Mouse (Mus musculus) kidney, adult 2 months (tissue): ENCODE measurements at regions not wholly inside any gene's neighbourhood (a gene's known extent, or its start where the extent isn't known, plus 50 kb on each side); places are given as distances from the start of the nearest gene placed in this dataset.

Experiments
- CTCF ChIP-seq: fragments of 200-500 bp; conservative IDR thresholded peaks from 2 replicates; pipeline ENCODE4 v1.5.1; 2011; ENCODE audit warnings: low read depth, mild to moderate bottlenecking, control low read depth, low read length, moderate library complexity, mixed read lengths; ENCODE audit not compliant: insufficient read depth, insufficient read length
- POLR2A ChIP-seq: fragments of 200-500 bp; IDR thresholded peaks from one replicate; pipeline ENCODE4 v1.6.1; 2011; ENCODE audit warnings: low read depth, low read length, control low read depth

DNA sequence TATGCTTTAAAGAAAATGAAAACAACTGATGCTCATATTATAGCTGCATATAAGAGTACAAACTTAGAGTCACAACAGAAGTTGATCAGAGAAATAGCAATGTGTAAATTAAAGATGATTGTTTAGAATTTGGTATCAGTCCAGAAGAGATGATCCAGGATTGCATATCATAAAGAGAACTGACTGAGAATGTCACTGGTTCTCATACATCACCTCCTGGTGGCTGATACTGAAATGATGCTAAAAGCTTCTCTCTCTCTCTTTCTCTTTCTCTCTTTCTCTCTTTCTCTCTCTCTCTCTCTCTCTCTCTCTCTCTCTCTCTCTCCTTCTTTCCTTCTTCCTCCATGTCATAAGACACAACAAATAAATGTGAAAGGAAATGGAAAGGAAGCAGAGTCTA is 588.5 kb downstream of the Kctd8 start:
- TF ChIP-seq CTCF (no peak), POLR2A (no peak)
